Mouse (Mus musculus): Measurements from ENCODE around the gene Gm2030.
"Not testable (repeated sequence)": the region's sequence is repeated elsewhere in the genome, so short reads cannot be mapped to it uniquely, and the experiment has no call there.

The Gm2030 gene

DNA sequence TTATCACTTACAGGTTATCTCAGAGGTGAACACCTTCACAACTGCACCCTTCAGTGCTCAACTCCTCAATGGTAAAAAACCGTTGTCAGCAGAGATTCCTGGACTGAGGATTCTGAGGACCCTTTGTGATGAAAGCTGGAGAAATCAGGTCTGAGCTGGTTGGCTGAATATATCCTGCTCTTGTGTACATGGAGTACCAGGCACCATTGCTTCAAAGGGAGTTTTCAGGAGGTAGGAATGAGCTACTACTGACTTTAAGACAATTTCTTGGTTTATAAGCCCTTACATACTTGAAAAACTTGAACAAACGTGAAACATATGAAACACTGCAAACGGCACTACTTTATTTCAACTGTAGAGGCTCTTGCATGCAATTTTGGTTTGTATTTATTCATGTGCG lies at the start of gene Gm2030:
Gene Gm2030 (minus strand): TSS at position 101 of the 400 bp plus-strand sequence.
- DNase-seq = not testable (repeated sequence)

Data from kidney, adult 11 months (tissue).